Mouse (Mus musculus): Measurements from ENCODE around the gene Socs5. TPM values are rescaled to one million over a fixed set of nuclear protein-coding genes. Genes with fewer than 3 reads are reported as not detected.

The Socs5 gene
- polyA plus RNA-seq, 1 experiment from 2014 or later = 7.5 TPM

- Histone ChIP-seq H3K9ac (no peak overlapping the region), H3K27me3 (no peaks in the 10 kb centered on the region), H3K4me2 (no peak overlapping the region), H3K9me3 (replicated peaks) (no peaks in the 10 kb centered on the region), H3K36me3 (ENCODE audit: poor library complexity, severe bottlenecking) (no peaks in the 10 kb centered on the region), H3K4me3 (no peak overlapping the region), H3K27ac (no peak overlapping the region), H3K4me1 (no peaks in the 10 kb centered on the region)
- WGBS = 89% methylated on average over 8 of the region's 8 CpGs
- no peak for ATAC-seq
Observed at GRCm38 (mm10) chr17:87146415-87147021, 39.0 kb downstream of the Socs5 start.

DNA sequence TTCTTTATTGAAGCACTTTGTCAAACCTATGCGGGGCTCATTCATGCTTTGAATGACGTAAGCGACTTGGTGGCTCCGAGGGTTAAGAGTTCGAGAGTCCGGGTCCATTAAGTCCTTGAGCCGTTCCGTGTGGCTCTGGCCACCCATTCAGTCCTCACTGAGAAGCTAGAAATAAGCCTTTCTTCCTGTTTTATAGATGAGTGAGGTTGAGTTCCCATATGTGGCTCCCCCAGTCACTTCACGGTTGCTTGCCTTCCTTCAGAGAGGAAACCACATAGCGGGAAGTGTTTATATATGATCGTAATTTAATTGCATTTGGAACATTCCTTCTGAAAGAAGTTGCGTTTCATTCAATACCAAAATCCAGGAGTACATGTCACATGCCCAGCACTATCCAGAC lies 42.3 kb downstream of the Socs5 start:
- Histone ChIP-seq H3K4me2 (no peak overlapping the region), H3K9ac (no peak overlapping the region), H3K27ac (no peak overlapping the region), H3K36me3 (ENCODE audit: poor library complexity, severe bottlenecking) (no peaks in the 10 kb centered on the region), H3K9me3 (replicated peaks) (no peaks in the 10 kb centered on the region), H3K27me3 (no peaks in the 10 kb centered on the region), H3K4me3 (no peak overlapping the region), H3K4me1 (no peaks in the 10 kb centered on the region)
- WGBS = 91% methylated on average over 12 of the region's 12 CpGs
- no peak for ATAC-seq

DNA sequence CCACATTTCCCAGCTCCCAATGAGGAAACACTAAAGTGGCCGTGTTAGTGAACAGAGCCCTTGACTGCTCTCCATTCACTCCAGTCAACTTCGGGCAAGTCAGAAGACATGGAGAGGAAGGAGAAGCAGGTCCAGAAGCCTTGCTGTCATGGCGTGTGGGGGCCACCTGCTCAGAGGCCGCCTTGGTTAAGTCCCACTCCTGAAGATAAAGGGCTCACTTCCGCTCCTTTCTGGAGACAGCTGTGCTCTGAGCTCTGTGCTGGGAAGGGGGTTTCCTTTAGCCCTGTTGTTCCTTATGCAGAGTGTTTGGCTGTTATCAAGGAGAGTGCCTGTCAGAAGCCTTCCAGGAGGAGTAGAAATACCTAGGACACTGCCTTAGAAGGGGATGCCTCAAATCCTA lies 45.5 kb downstream of the Socs5 start:
- WGBS = 61% methylated on average over 5 of the region's 5 CpGs
- ATAC-seq = no peak
- H3K4me1 ChIP-seq = no peaks in the 10 kb centered on the region
- no peaks in the 10 kb centered on the region for H3K27me3 ChIP-seq
- no peak overlapping the region for H3K9ac ChIP-seq
- H3K4me2 ChIP-seq = no peak overlapping the region
- H3K4me3 ChIP-seq = no peak overlapping the region
- H3K36me3 ChIP-seq (ENCODE audit: poor library complexity, severe bottlenecking) = no peaks in the 10 kb centered on the region
- H3K9me3 ChIP-seq (replicated peaks) = no peaks in the 10 kb centered on the region
- H3K27ac ChIP-seq = no peak overlapping the region

DNA sequence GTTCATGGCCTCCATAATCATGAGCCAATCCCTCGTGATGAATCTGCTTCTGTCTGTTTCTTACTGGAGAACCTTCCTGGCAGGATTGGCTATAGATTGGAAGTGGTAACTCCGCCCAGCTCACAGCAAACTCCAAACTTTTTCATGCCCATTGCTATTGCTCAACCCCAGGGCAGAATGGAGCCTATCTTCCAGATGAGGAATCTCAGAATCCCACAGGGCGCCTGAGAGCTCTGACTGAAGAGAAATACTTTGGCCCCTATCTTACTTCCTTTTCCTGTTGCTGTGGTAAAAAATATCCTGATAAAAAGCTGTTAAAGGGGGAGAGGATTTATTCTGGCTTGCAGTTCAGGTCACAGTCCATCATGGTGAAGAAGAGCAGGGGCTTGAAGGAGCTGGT lies 48.2 kb downstream of the Socs5 start:
- 75% methylated on average over 3 of the region's 3 CpGs for WGBS
- Histone ChIP-seq H3K4me1 (no peaks in the 10 kb centered on the region), H3K36me3 (ENCODE audit: poor library complexity, severe bottlenecking) (no peaks in the 10 kb centered on the region), H3K27me3 (no peaks in the 10 kb centered on the region), H3K4me2 (no peak overlapping the region), H3K9ac (no peak overlapping the region), H3K9me3 (replicated peaks) (no peaks in the 10 kb centered on the region), H3K27ac (no peak overlapping the region), H3K4me3 (no peak overlapping the region)
- ATAC-seq = no peak

GRCm38 (mm10) chr17:87157739-87158138 lies 50.3 kb downstream of the Socs5 start:
- H3K27ac ChIP-seq = no peak overlapping the region
- ATAC-seq = no peak
- no peak overlapping the region for H3K9ac ChIP-seq
- WGBS = 83% methylated on average over 13 of the region's 13 CpGs
- H3K36me3 ChIP-seq (ENCODE audit: poor library complexity, severe bottlenecking) = no peaks in the 10 kb centered on the region
- H3K9me3 ChIP-seq (replicated peaks) = no peaks in the 10 kb centered on the region
- H3K27me3 ChIP-seq = no peaks in the 10 kb centered on the region
- no peaks in the 10 kb centered on the region for H3K4me1 ChIP-seq
- no peak overlapping the region for H3K4me2 ChIP-seq
- no peak overlapping the region for H3K4me3 ChIP-seq

- 94% methylated on average over 14 of the region's 14 CpGs for WGBS
Observed at GRCm38 (mm10) chr17:87158597-87158996, 51.1 kb downstream of the Socs5 start.

DNA sequence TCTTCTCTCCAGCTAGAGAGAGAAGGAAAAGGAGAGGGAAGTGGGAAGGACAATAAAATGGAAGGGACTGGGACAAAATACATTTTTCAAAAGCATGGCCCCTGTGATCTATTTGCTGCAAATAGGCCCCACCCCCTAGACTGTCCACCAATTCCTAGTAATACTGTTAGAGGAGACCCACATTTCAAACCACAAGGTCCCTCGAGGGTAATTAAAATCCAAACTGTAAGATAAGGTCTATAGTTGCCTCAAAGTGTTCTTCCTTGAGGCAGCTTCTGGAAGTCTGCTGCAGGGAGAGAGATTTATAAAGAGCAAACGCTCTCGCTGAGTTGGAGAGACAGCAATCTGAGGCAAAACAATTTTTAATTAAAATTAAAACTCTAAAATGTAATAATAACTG lies 52.8 kb downstream of the Socs5 start:
- H3K27me3 ChIP-seq = no peaks in the 10 kb centered on the region
- no peak for ATAC-seq
- H3K4me3 ChIP-seq = no peak overlapping the region
- no peak overlapping the region for H3K4me2 ChIP-seq
- no peaks in the 10 kb centered on the region for H3K36me3 ChIP-seq (ENCODE audit: poor library complexity, severe bottlenecking)
- H3K9ac ChIP-seq = no peak overlapping the region
- whole genome bisulfite sequencing = 86% methylated on average over 3 of the region's 3 CpGs
- H3K27ac ChIP-seq = no peak overlapping the region
- no peaks in the 10 kb centered on the region for H3K9me3 ChIP-seq (replicated peaks)
- H3K4me1 ChIP-seq = no peaks in the 10 kb centered on the region

More at GRCm38 (mm10) chr17:87158597-87158996, 51.1 kb downstream of the Socs5 start:
- no peak overlapping the region for H3K9ac ChIP-seq
- H3K27ac ChIP-seq = no peak overlapping the region
- no peaks in the 10 kb centered on the region for H3K9me3 ChIP-seq (replicated peaks)
- H3K4me3 ChIP-seq = no peak overlapping the region
- no peaks in the 10 kb centered on the region for H3K4me1 ChIP-seq
- H3K27me3 ChIP-seq = no peaks in the 10 kb centered on the region
- no peak overlapping the region for H3K4me2 ChIP-seq
- H3K36me3 ChIP-seq (ENCODE audit: poor library complexity, severe bottlenecking) = no peaks in the 10 kb centered on the region
- no peak for ATAC-seq

DNA sequence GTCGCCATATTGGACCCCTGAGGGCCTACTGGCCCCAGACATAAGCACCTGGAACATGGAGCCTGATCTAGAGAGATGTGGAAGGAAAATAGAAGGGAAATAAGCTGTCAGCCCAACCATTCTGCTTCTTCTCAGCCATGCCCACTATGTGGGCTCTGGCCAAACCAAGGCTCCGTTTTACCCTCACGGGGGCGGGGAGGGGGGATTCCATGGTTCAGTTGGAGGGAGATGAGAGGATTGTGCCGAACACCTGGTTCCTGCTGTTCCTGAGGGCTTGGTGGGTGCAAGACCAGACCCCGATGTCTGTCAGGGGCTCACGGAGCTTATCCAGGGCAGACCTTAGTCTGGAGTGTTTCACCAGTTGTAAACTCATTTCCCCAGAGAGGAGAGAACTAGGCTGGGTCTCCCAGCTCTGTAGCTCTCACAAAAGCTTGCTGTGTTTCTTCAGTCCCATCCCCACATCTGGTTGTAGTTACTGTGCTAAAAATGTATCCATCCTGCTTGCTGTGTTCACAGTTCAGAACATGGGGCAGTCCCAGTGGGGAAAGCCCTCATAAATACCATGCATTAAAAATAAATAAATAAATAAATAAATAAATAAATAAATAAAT lies 56.9 kb downstream of the Socs5 start:
- no peaks in the 10 kb centered on the region for H3K27me3 ChIP-seq
- H3K9ac ChIP-seq = no peak overlapping the region
- H3K27ac ChIP-seq = no peak overlapping the region
- H3K4me2 ChIP-seq = no peak overlapping the region
- no peak for ATAC-seq
- peaks cover 7% of the 10 kb centered on the region; the same call in 1 of the 2 replicates for H3K4me1 ChIP-seq
- H3K4me3 ChIP-seq = no peak overlapping the region
- no peaks in the 10 kb centered on the region for H3K36me3 ChIP-seq (ENCODE audit: poor library complexity, severe bottlenecking)
- WGBS = 88% methylated on average over 7 of the region's 7 CpGs
- H3K9me3 ChIP-seq (replicated peaks) = no peaks in the 10 kb centered on the region

GRCm38 (mm10) chr17:87167407-87167806 lies 59.9 kb downstream of the Socs5 start:
- peaks cover 7% of the 10 kb centered on the region; the same call in 1 of the 2 replicates for H3K4me1 ChIP-seq
- no peak overlapping the region for H3K4me3 ChIP-seq
- no peaks in the 10 kb centered on the region for H3K36me3 ChIP-seq (ENCODE audit: poor library complexity, severe bottlenecking)
- H3K27me3 ChIP-seq = no peaks in the 10 kb centered on the region
- H3K4me2 ChIP-seq = no peak overlapping the region
- H3K9me3 ChIP-seq (replicated peaks) = no peaks in the 10 kb centered on the region; the same call in 1 of the 2 replicates
- 88% methylated on average over 5 of the region's 5 CpGs for WGBS
- H3K27ac ChIP-seq = no peak overlapping the region
- H3K9ac ChIP-seq = no peak overlapping the region
- ATAC-seq = no peak

DNA sequence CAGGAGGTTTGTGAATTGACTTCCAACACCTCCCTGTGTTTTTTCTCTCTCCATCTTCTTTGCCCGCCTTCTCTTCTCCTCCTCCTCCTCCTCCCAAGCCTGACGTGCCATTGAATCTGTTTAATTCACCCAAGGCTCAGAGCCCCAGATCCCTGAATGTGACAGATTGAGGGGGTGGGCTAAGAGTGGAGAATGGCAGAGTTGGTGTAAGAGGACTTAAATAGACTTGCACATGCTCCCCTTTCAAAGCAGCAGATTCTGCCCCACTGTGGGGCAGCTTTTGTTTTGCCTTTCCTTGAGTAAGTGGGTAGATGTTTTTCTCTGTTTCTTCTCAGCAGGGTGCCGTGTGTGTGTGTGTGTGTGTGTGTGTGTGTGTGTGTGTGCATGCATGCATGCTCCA lies 61.6 kb downstream of the Socs5 start:
- WGBS = 21% methylated on average over 3 of the region's 3 CpGs

GRCm38 (mm10) chr17:87170364-87170763 lies 62.9 kb downstream of the Socs5 start:
- H3K27me3 ChIP-seq = no peaks in the 10 kb centered on the region
- ATAC-seq = no peak
- no peak overlapping the region for H3K27ac ChIP-seq
- peaks cover 10% of the 10 kb centered on the region; the same call in 1 of the 2 replicates for H3K9me3 ChIP-seq (replicated peaks)
- WGBS = 62% methylated on average over 5 of the region's 5 CpGs
- H3K36me3 ChIP-seq (ENCODE audit: poor library complexity, severe bottlenecking) = no peaks in the 10 kb centered on the region
- no peak overlapping the region for H3K4me2 ChIP-seq
- H3K4me3 ChIP-seq = no peak overlapping the region
- no peak overlapping the region for H3K9ac ChIP-seq
- H3K4me1 ChIP-seq = peaks cover 7% of the 10 kb centered on the region; the same call in 1 of the 2 replicates

More for the DNA sequence above, 61.6 kb downstream of the Socs5 start:
- Histone ChIP-seq H3K4me2 (no peak overlapping the region), H3K9ac (no peak overlapping the region), H3K4me3 (no peak overlapping the region), H3K27me3 (no peaks in the 10 kb centered on the region), H3K36me3 (ENCODE audit: poor library complexity, severe bottlenecking) (no peaks in the 10 kb centered on the region), H3K9me3 (replicated peaks) (peaks cover 10% of the 10 kb centered on the region; the same call in 1 of the 2 replicates), H3K27ac (no peak overlapping the region; the same call in 1 of the 2 replicates), H3K4me1 (peaks cover 7% of the 10 kb centered on the region; the same call in 1 of the 2 replicates)
- no peak for ATAC-seq

- Histone ChIP-seq H3K27ac (no peak overlapping the region), H3K4me2 (no peak overlapping the region), H3K4me3 (no peak overlapping the region), H3K9ac (no peak overlapping the region), H3K27me3 (no peaks in the 10 kb centered on the region), H3K4me1 (peaks cover 7% of the 10 kb centered on the region; the same call in 1 of the 2 replicates), H3K36me3 (ENCODE audit: poor library complexity, severe bottlenecking) (no peaks in the 10 kb centered on the region), H3K9me3 (replicated peaks) (peaks cover 10% of the 10 kb centered on the region; the same call in 1 of the 2 replicates)
- 76% methylated on average over 3 of the region's 3 CpGs for WGBS
- ATAC-seq = no peak
Observed at GRCm38 (mm10) chr17:87172031-87172430, 64.6 kb downstream of the Socs5 start.
